Mouse (Mus musculus) heart, embryonic 15.5 days (tissue): ENCODE data around the gene Fgf4. TPM values are rescaled to one million over a fixed set of nuclear protein-coding genes. Genes with fewer than 3 reads are reported as not detected.

Experiments used
- ATAC-seq: fragments of 200-750 bp; cut with Nextera tagmentation; replicated peaks from 2 replicates; pipeline ENCODE4 v1.8.0; 2017; ENCODE audit warnings: low read depth, moderate TSS enrichment; ENCODE audit not compliant: insufficient number of reproducible peaks, insufficient read depth, low FRiP score
- H3K27ac ChIP-seq: fragments of 300-500 bp; sonication (generic); 2 replicates; pipeline ENCODE4 v1.5.1; 2015; ENCODE audit warnings: mild to moderate bottlenecking, inconsistent platforms
- H3K27me3 ChIP-seq: fragments of 300-500 bp; sonication (generic); 2 replicates; pipeline ENCODE4 v1.6.1; 2015; ENCODE audit warnings: inconsistent platforms
- H3K36me3 ChIP-seq: fragments of 300-500 bp; sonication (generic); 2 replicates; pipeline ENCODE4 v1.6.1; 2015; ENCODE audit warnings: mild to moderate bottlenecking, inconsistent platforms
- H3K4me1 ChIP-seq: fragments of 300-500 bp; sonication (generic); replicated peaks from 2 replicates; pipeline ENCODE4 v1.6.1; 2015; ENCODE audit warnings: inconsistent platforms
- H3K4me2 ChIP-seq: fragments of 300-500 bp; sonication (generic); 2 replicates; pipeline ENCODE4 v1.6.1; 2015; ENCODE audit warnings: inconsistent platforms, mild to moderate bottlenecking, moderate library complexity
- H3K4me3 ChIP-seq: fragments of 300-500 bp; sonication (generic); 2 replicates; pipeline ENCODE4 v1.5.1; 2015; ENCODE audit warnings: mild to moderate bottlenecking, inconsistent platforms
- H3K9ac ChIP-seq: fragments of 300-500 bp; sonication (generic); 2 replicates; pipeline ENCODE4 v1.6.1; 2015; ENCODE audit warnings: mild to moderate bottlenecking, inconsistent platforms
- H3K9me3 ChIP-seq: fragments of 300-500 bp; sonication (generic); replicated peaks from 2 replicates; pipeline ENCODE4 v1.6.1; 2016; ENCODE audit warnings: inconsistent platforms
- WGBS: fragments of 180-500 bp; shearing (Covaris S2); methylation state at CpG from one replicate; pipeline ENCODE4 v1.1.7; 2015; ENCODE audit warnings: mixed read lengths; 5-methylcytosine and 5-hydroxymethylcytosine counted together
- polyA plus RNA-seq: library from polyadenylated mRNA; unstranded; fragments of >200 nt; fragmentation: Nextera tagmentation; extraction: Ambion mirVana; gene quantifications from 2 replicates; pipeline ENCODE4 v1.2.1, GENCODE M21; 2015

Fgf4 gene
- polyA plus RNA-seq, 1 experiment from 2014 or later = not detected

GRCm38 (mm10) chr7:144914296-144914947, 67.3 kb downstream of the Fgf4 start:
- WGBS = 9% methylated on average over 17 of the region's 17 CpGs
- ATAC-seq = peak; percentile 84

More at GRCm38 (mm10) chr7:144914296-144914947, 67.3 kb downstream of the Fgf4 start:
- H3K27ac ChIP-seq = peak overlapping the region; percentile 78
- no peaks in the 10 kb centered on the region for H3K9me3 ChIP-seq
- H3K9ac ChIP-seq = peak overlapping the region; percentile 82
- peaks cover 6% of the 10 kb centered on the region; the same call in 1 of the 2 replicates for H3K36me3 ChIP-seq
- peak overlapping the region; percentile 96 for H3K4me2 ChIP-seq
- H3K27me3 ChIP-seq = no peaks in the 10 kb centered on the region
- H3K4me3 ChIP-seq = peak overlapping the region; percentile 93
- H3K4me1 ChIP-seq = peaks cover 14% of the 10 kb centered on the region

Other genes starting within 250 kb of the Fgf4 start
- gene Ano1, start 95.4 kb upstream of the Fgf4 start, polyA plus RNA-seq = 8.1 and 12.2 TPM in 2 replicates
- 0.65 TPM in 1 of 2 replicates, not detected in the other for gene Fgf3, start 9.3 kb upstream of the Fgf4 start, polyA plus RNA-seq
- gene Fgf15, start 49.2 kb downstream of the Fgf4 start, polyA plus RNA-seq = 0.11 TPM in 1 of 2 replicates, not detected in the other
- 19.8 and 21.6 TPM in 2 replicates for gene LTO1, start 67.7 kb downstream of the Fgf4 start, polyA plus RNA-seq
- 57.2 and 57.4 TPM in 2 replicates for gene Ccnd1, start 92.6 kb downstream of the Fgf4 start, polyA plus RNA-seq